Mouse (Mus musculus) urinary bladder, adult 18-20 months (tissue): Measurements from ENCODE around the gene Tenm2.

Source experiments
- DNase-seq, 2 experiments: peaks; one replicate each; pipeline ENCODE4 v3.0.0; 2022; ENCODE audit warnings: low spot score in 2 of 2, mixed read lengths in 2 of 2

Gene Tenm2

GRCm38 (mm10) chr11:35989967-35990366 is 1245.8 kb downstream of the Tenm2 start:
- DNase-seq, result no peak

DNA sequence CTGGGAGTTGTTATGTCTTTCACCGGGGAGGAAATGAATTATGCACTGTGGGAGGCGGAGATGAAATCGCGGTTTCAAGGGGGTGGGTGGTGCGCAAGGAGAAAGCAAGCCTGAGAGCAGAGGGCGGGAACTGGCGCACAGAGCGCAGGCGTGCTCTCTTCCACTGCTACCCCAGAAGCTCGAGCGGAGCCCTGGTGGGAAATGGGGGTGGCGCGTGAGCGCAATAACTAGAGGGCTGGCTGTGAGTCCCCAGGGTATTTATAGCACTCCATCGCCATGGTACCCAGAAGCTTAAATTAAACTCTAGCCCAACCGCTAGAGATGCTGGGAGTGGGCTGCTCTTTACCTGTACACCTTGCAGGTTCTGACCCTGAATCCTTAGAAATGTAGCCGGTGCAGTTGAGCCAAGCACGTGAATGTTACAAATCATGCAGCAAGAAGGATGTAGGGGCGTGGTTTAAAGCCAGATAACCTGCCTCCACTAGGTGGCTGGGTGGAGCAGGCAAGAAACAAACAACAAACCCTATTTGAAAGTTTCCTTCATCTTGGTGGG is 1249.8 kb downstream of the Tenm2 start:
- DNase-seq, result peak in 1 of 2 experiments; percentile 23

GRCm38 (mm10) chr11:35982734-35983133 is 1253.0 kb downstream of the Tenm2 start:
- DNase-seq, result peak in 1 of 2 experiments; percentile 59

DNA sequence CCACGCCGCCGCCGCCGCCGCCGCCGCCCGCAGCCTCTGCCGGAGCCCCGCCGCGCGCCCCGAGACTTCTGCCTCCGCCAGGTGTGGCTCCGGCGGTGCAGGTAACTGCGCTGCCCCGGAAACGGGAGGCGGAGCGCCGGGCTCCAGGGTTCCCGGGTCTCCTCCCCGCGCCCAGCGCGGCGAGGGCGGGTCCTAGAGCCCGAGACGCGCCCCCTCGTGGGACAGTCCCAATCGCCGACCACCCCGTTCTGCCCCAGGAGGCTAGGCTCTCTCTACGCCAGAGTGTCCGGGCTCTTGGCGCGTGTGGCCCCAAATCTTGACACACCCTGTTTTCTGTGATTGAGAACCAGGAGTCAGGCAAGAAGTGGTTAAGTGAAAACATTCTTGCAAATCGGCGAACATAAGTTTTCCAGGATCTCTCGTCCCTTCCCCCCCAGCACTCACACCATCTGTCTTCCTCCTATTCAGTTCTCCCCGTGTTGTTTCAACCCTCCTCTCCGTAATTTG is 1255.3 kb downstream of the Tenm2 start, which contains the start of gene Wwc1:
Gene Wwc1 (minus strand): TSS at position 117 of the 507 bp plus-strand sequence.
- peak; percentile 56 to 76 for DNase-seq

DNA sequence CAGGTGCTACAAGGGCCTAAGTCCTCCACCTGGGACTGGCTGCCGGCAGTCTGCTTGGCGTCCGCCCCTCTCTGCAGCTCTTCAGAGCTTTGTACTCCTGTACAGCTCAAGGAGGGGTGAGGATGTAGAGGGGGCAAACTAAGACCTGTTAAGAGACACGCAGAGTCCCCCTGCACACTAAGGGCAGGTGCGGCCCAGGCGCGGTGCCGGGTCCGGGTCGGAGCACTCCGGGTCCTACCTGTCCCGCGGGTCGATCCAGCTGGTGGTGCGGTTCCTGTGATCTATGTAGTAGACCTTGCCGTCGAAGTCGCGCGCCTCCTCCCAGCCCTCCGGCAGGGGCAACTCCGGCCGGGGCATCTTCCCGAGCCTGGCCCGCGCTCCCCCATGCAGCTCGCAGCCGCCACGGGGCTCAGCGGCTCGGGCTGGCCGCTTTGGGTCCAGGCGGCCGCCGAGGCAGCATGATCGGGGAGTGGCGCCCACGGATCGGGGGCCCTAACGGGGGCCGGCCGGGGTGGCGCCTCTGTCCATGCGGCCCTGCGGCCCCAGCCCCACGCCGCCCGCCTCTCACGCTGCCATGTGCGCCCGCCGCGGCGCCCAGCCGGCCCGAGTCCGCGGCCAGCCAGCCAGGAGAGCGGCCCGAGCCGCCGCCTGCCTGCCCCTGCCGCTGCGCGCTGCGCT is 1255.9 kb downstream of the Tenm2 start:
- DNase-seq, result peak in 1 of 2 experiments; percentile 43

DNA sequence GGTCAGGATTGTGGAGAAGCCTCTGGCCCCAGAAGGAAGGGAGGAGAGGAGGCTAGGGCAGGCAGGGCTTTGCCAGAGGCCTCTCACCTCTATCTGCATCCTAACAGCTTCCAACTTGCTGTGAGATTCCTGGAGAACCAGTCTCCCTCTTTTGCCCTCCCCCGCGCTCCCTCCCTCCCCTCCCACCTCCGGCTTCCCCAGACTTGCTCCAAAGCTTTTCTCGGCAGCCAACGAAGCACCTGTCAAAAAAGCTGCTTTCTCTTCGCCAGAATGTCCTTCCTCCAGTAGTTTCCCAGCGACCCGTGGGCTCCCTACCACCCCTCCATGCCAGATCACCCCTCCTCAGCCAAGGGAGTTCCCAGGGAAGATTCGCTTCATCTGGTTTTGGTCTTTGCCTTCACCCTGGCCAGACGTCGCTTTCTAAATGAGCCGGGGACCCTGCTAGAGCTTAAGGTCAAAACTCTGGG is 1256.5 kb downstream of the Tenm2 start:
- no peak for DNase-seq

DNA sequence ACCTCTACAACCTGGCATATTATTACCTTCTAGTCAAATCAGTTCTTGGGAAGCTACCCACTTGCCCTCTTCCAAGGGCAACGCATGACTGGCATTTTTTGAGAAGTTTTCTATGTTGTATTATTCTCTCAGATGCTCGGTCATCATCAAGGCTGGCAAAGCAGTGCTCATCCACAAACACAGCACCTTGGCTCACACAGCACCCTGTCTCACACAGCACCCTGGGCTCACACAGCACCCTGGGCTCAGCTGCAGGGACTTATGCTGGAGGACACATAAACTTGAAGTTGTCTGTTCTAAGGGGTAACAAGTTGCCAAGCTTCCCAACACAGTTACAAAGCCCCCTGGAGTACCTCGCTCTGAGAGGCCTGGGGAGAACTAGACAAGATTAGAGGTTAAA is 1258.0 kb downstream of the Tenm2 start:
- DNase-seq, result no peak

DNA sequence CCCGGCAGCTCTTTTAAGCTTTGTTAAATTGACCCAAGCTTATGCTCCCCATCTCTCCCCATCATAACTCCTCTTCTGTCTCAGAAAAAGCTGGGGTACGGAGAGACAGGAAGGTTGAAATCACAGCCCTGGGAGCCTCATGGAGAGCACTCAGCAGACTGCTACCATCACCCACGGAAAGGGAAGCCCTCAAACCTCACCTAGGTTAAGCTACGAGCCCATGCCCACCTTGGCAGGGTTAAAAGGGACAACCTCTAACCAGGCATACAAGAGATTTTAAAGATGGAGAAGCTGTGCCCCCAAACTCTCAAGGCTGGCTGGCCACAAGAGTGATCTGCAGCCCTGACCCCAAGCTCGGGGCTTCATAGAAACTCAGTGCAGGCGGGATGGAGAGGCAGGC is 1258.7 kb downstream of the Tenm2 start:
- DNase-seq, result no peak

- no peak for DNase-seq
These were observed 1259.3 kb downstream of the Tenm2 start for GRCm38 (mm10) chr11:35976482-35976881.

GRCm38 (mm10) chr11:35974632-35975450 is 1260.9 kb downstream of the Tenm2 start:
- no peak for DNase-seq

- DNase-seq, result no peak
These were observed 1262.6 kb downstream of the Tenm2 start for GRCm38 (mm10) chr11:35973135-35973534.

DNA sequence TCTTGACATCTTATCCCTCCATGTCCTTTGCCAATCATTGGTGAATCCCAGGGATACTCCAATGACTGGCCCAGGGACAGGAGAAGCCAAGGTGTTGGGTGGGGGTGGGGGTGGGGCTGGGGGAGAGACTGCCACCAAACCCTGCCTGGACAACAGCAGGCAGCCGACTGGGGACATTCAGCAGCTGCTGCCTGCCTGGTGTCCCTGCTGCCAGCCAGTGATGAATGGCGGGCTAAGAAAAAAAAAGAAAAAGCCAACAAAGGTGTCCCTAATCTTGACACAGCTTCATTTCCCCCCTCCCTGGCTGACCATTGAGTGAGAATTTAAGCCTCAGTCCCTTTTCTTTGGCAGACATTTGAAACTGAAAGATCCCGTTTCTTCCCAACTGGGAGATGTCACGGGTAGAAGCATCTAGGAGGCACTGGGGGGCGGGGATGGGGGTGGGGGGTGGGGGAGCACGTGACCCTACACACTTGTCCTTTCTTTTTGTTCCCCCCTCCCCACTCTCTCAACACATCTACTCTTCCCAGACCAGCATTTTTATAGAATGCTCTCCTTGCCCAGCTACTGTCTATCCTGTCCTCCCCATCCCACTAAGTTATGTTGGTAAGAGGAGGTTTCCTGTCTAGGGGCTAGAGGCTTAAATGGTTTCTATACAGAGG is 1263.4 kb downstream of the Tenm2 start:
- no peak for DNase-seq

GRCm38 (mm10) chr11:35970806-35971705 is 1264.7 kb downstream of the Tenm2 start:
- no peak for DNase-seq

DNA sequence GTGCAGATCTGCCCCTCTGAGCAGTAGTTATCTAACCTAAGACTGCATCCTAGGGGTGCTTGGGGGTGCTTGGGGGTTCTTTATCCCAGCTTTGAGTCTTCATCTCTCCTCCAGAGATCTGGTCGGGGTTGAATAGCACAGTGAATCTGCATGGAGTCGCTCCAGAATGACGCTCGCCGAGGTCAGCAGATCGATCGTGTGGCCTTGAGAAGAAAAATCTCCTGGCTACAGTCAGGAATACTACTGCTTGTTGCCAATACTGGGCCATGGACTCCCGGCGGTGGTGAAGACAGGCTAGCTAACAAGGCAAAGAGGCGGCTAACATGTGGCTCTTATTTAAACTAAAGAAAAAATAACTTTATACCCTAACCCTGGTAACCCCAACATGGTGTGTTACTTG is 1267.5 kb downstream of the Tenm2 start:
- DNase-seq, result no peak

GRCm38 (mm10) chr11:35963981-35964549 is 1271.7 kb downstream of the Tenm2 start:
- DNase-seq, result no peak

DNA sequence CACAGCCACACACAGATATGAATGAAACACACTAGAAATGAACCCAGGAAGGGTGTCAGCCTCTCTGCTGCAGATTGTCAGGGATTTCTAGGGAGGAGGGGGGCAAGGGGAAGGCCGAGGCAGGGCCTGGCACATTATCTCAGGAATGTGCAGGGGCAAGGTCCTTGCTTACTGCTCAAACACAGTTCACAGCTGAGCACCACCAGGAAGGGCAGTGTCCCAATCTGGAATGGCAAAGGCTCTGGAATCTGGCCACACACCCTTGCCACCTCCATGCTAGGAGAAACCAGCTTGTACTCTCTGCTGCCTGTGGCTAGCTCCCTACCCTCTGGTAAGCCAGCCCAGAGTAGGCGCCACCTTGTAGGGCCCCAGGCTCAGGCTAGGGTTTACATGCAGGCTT is 1272.2 kb downstream of the Tenm2 start:
- no peak for DNase-seq

- no peak for DNase-seq
These were observed 1273.3 kb downstream of the Tenm2 start for GRCm38 (mm10) chr11:35962431-35962830.

GRCm38 (mm10) chr11:35959270-35959669 is 1276.5 kb downstream of the Tenm2 start:
- no peak for DNase-seq
